Mouse (Mus musculus) urinary bladder, postnatal 36 days (tissue): Measurements from ENCODE around the gene Zfp972.
"Not testable (repeated sequence)": the region's sequence is repeated elsewhere in the genome, so short reads cannot be mapped to it uniquely, and the experiment has no call there.

Experiments
- DNase-seq, 2 experiments: peaks; one replicate each; pipeline ENCODE4 v3.0.0; 2022; ENCODE audit warnings: low spot score in 2 of 2, mixed read lengths in 1 of 2

Zfp972 gene

GRCm38 (mm10) chr2:177925563-177926103, at the start of gene Zfp972:
Gene Zfp972, minus strand, starts transcription at chr2:177925613.
- not testable (repeated sequence) for DNase-seq

DNA sequence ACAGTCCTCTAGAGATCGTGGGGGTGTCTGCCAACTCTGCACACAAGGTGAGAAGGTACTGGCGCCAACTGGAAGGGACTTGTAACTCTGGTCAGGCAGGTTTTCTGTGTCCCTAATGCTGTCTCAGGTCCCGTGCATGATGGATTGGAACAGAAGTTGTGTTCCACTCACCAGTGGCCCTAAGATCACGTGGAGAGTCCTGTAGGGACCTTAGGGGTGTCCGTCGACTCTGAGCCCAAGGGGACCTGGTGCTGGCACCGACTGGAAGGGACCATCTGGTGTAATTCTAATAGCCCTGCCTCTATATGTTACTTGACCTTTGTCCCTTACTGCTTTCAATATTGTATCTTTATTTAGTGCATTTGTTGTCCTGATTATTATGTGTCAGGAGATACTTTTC, 49.4 kb upstream of the Zfp972 start:
- not testable (repeated sequence) for DNase-seq

GRCm38 (mm10) chr2:177957145-177957544, 31.7 kb upstream of the Zfp972 start, which contains the start of gene Gm14326:
Gene Gm14326, minus strand, starts transcription at chr2:177957297.
- DNase-seq: peak; percentile 80 to 85

- peak; percentile 3 to 9 for DNase-seq
Measured at GRCm38 (mm10) chr2:177956734-177957133, 31.3 kb upstream of the Zfp972 start.

GRCm38 (mm10) chr2:177903276-177903675, 22.1 kb downstream of the Zfp972 start:
- DNase-seq: not testable (repeated sequence)

- DNase-seq: not testable (repeated sequence)
Measured at GRCm38 (mm10) chr2:177898171-177898570, 27.2 kb downstream of the Zfp972 start.

GRCm38 (mm10) chr2:177897046-177897578, 28.3 kb downstream of the Zfp972 start, which contains the start of gene Gm14327:
Gene Gm14327, plus strand, starts transcription at chr2:177897096.
- not testable (repeated sequence) for DNase-seq

DNA sequence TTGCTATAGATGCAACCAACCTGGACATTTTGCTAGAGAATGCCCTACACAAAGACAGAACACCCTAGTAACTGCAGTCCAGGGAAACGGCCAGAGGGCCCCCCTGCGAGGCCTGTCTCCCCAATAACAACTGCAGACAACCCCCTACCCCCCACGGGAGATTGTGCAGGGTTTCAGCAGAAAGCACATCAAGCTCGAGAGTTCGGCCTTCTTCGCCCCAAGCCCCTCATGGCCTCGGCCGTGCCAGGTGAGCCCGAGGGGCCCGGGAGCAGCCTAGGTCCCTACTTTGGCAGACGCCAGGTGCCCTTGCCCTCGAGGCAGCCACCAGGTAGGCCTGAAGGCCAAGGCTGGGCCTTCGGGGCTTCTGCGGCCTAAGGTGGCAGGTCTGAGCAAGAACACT, 37.7 kb downstream of the Zfp972 start:
- DNase-seq: not testable (repeated sequence)

- not testable (repeated sequence) for DNase-seq
Measured at GRCm38 (mm10) chr2:177862254-177862653, 63.2 kb downstream of the Zfp972 start.
